Mouse (Mus musculus) stomach, embryonic 14.5 days (tissue): ENCODE data around the gene Ank3. TPM values are rescaled to one million over a fixed set of nuclear protein-coding genes. Genes with fewer than 3 reads are reported as not detected.

Experiments
- ATAC-seq: fragments of 200-750 bp; cut with Nextera tagmentation; 2 replicates; pipeline ENCODE4 v1.8.0; 2017; ENCODE audit warnings: low read depth, moderate TSS enrichment; ENCODE audit not compliant: insufficient number of reproducible peaks, insufficient read depth, low FRiP score
- H3K27ac ChIP-seq: fragments of 300-500 bp; sonication (generic); 2 replicates; pipeline ENCODE4 v1.5.1; 2014; ENCODE audit warnings: mild to moderate bottlenecking, low read length, moderate library complexity, mixed read lengths
- H3K27me3 ChIP-seq: fragments of 300-500 bp; sonication (generic); 2 replicates; pipeline ENCODE4 v1.6.1; 2014; ENCODE audit warnings: low read length, control low read depth, mixed read lengths; ENCODE audit not compliant: control insufficient read depth, insufficient read depth
- H3K36me3 ChIP-seq: fragments of 300-500 bp; sonication (generic); 2 replicates; pipeline ENCODE4 v1.6.1; 2014; ENCODE audit warnings: mild to moderate bottlenecking, control low read depth, low read length, moderate library complexity, mixed read lengths; ENCODE audit not compliant: control insufficient read depth, insufficient read depth
- H3K4me1 ChIP-seq: fragments of 300-500 bp; sonication (generic); 2 replicates; pipeline ENCODE4 v1.6.1; 2014; ENCODE audit warnings: low read length, control low read depth, mixed read lengths; ENCODE audit not compliant: control insufficient read depth, insufficient read depth
- H3K4me2 ChIP-seq: fragments of 300-500 bp; sonication (generic); replicated peaks from 2 replicates; pipeline ENCODE4 v1.6.1; 2014; ENCODE audit warnings: low read depth, low read length, control low read depth
- H3K4me3 ChIP-seq: fragments of 300-500 bp; sonication (generic); 2 replicates; pipeline ENCODE4 v1.5.1; 2014; ENCODE audit warnings: low read depth, low read length, control low read depth
- H3K9ac ChIP-seq: fragments of 300-500 bp; sonication (generic); replicated peaks from 2 replicates; pipeline ENCODE4 v1.6.1; 2014; ENCODE audit warnings: low read depth, mild to moderate bottlenecking, control low read depth, low read length, moderate library complexity, mixed read lengths
- H3K9me3 ChIP-seq: fragments of 300-500 bp; sonication (generic); 2 replicates; pipeline ENCODE4 v1.6.1; 2016; ENCODE audit warnings: low read depth, low read length, control low read depth; ENCODE audit not compliant: control insufficient read depth
- WGBS: fragments of 180-500 bp; shearing (Covaris S2); extraction: QIAGEN DNeasy Blood & Tissue Kit; methylation state at CpG from one replicate; pipeline ENCODE4 v1.1.7; 2014; 5-methylcytosine and 5-hydroxymethylcytosine counted together
- polyA plus RNA-seq: library from polyadenylated mRNA; unstranded; fragments of >200 nt; fragmentation: Nextera tagmentation; extraction: Ambion mirVana; gene quantifications from 2 replicates; pipeline ENCODE4 v1.2.1, GENCODE M21; 2014

The Ank3 gene
- polyA plus RNA-seq, 1 experiment from 2014 or later, result 46.1 TPM

- Histone ChIP-seq H3K9me3 (no peaks in the 10 kb centered on the region), H3K4me2 (no peak overlapping the region), H3K27ac (no peak overlapping the region), H3K36me3 (no peaks in the 10 kb centered on the region; the same call in 1 of the 2 replicates), H3K4me3 (no peak overlapping the region), H3K4me1 (no peaks in the 10 kb centered on the region), H3K27me3 (no peaks in the 10 kb centered on the region), H3K9ac (no peak overlapping the region)
- no peak for ATAC-seq
- WGBS, result 86% methylated on average over 11 of the region's 11 CpGs
These were observed 625.3 kb downstream of the Ank3 start for GRCm38 (mm10) chr10:70023861-70024260.

- Histone ChIP-seq H3K4me3 (no peak overlapping the region), H3K27ac (no peak overlapping the region), H3K9me3 (no peaks in the 10 kb centered on the region), H3K9ac (no peak overlapping the region), H3K4me2 (no peak overlapping the region), H3K36me3 (no peaks in the 10 kb centered on the region), H3K27me3 (no peaks in the 10 kb centered on the region), H3K4me1 (no peaks in the 10 kb centered on the region)
- WGBS, result 91% methylated on average over 8 of the region's 8 CpGs
- ATAC-seq, result no peak
These were observed 633.4 kb downstream of the Ank3 start for GRCm38 (mm10) chr10:70031942-70032341.

- Histone ChIP-seq H3K4me3 (no peak overlapping the region), H3K4me1 (no peaks in the 10 kb centered on the region), H3K4me2 (no peak overlapping the region), H3K9me3 (no peaks in the 10 kb centered on the region), H3K36me3 (no peaks in the 10 kb centered on the region), H3K27me3 (no peaks in the 10 kb centered on the region), H3K27ac (no peak overlapping the region), H3K9ac (no peak overlapping the region)
- no peak for ATAC-seq
- 83% methylated on average over 9 of the region's 9 CpGs for WGBS
These were observed 634.4 kb downstream of the Ank3 start for GRCm38 (mm10) chr10:70032982-70033381.

GRCm38 (mm10) chr10:70033856-70034255 is 635.3 kb downstream of the Ank3 start:
- Histone ChIP-seq H3K4me2 (no peak overlapping the region), H3K27ac (no peak overlapping the region), H3K9me3 (no peaks in the 10 kb centered on the region), H3K4me3 (no peak overlapping the region), H3K27me3 (no peaks in the 10 kb centered on the region), H3K36me3 (no peaks in the 10 kb centered on the region), H3K9ac (no peak overlapping the region), H3K4me1 (no peaks in the 10 kb centered on the region)
- 51% methylated on average over 3 of the region's 3 CpGs for WGBS
- no peak for ATAC-seq

- no peaks in the 10 kb centered on the region for H3K27me3 ChIP-seq
- no peaks in the 10 kb centered on the region for H3K4me1 ChIP-seq
- H3K4me3 ChIP-seq, result no peak overlapping the region
- H3K9me3 ChIP-seq, result no peaks in the 10 kb centered on the region
- WGBS, result 78% methylated on average over 17 of the region's 17 CpGs
- ATAC-seq, result no peak
- no peak overlapping the region for H3K9ac ChIP-seq
- H3K27ac ChIP-seq, result no peak overlapping the region
- no peak overlapping the region for H3K4me2 ChIP-seq
- no peaks in the 10 kb centered on the region for H3K36me3 ChIP-seq
These were observed 641.3 kb downstream of the Ank3 start for GRCm38 (mm10) chr10:70039871-70040291.

GRCm38 (mm10) chr10:70041562-70041961 is 643.0 kb downstream of the Ank3 start:
- no peaks in the 10 kb centered on the region for H3K27me3 ChIP-seq
- no peak overlapping the region for H3K4me2 ChIP-seq
- H3K4me3 ChIP-seq, result no peak overlapping the region
- H3K9ac ChIP-seq, result no peak overlapping the region
- no peaks in the 10 kb centered on the region for H3K4me1 ChIP-seq
- H3K27ac ChIP-seq, result no peak overlapping the region
- H3K36me3 ChIP-seq, result no peaks in the 10 kb centered on the region
- H3K9me3 ChIP-seq, result no peaks in the 10 kb centered on the region
- ATAC-seq, result no peak

- WGBS, result 80% methylated on average over 2 of the region's 2 CpGs
- no peak overlapping the region for H3K27ac ChIP-seq
These were observed 647.1 kb downstream of the Ank3 start for GRCm38 (mm10) chr10:70045722-70046121.

GRCm38 (mm10) chr10:70049771-70050170 is 651.2 kb downstream of the Ank3 start:
- Histone ChIP-seq H3K36me3 (no peaks in the 10 kb centered on the region), H3K27ac (no peak overlapping the region), H3K4me3 (no peak overlapping the region), H3K4me1 (no peaks in the 10 kb centered on the region), H3K27me3 (no peaks in the 10 kb centered on the region), H3K9me3 (no peaks in the 10 kb centered on the region), H3K4me2 (no peak overlapping the region), H3K9ac (no peak overlapping the region)
- ATAC-seq, result no peak
- 64% methylated on average over 7 of the region's 7 CpGs for WGBS

More at GRCm38 (mm10) chr10:70045722-70046121, 647.1 kb downstream of the Ank3 start:
- Histone ChIP-seq H3K9ac (no peak overlapping the region), H3K4me1 (no peaks in the 10 kb centered on the region), H3K4me2 (no peak overlapping the region), H3K4me3 (no peak overlapping the region), H3K36me3 (no peaks in the 10 kb centered on the region), H3K9me3 (no peaks in the 10 kb centered on the region), H3K27me3 (no peaks in the 10 kb centered on the region)
- ATAC-seq, result no peak

GRCm38 (mm10) chr10:70055291-70055690 is 656.7 kb downstream of the Ank3 start:
- no peaks in the 10 kb centered on the region for H3K27me3 ChIP-seq
- no peak overlapping the region for H3K27ac ChIP-seq
- H3K9me3 ChIP-seq, result no peaks in the 10 kb centered on the region
- 87% methylated on average over 2 of the region's 2 CpGs for WGBS
- H3K9ac ChIP-seq, result no peak overlapping the region
- no peak for ATAC-seq
- H3K4me1 ChIP-seq, result no peaks in the 10 kb centered on the region
- H3K4me3 ChIP-seq, result no peak overlapping the region
- no peak overlapping the region for H3K4me2 ChIP-seq
- H3K36me3 ChIP-seq, result no peaks in the 10 kb centered on the region
